Comparison of ENCODE assay signal across 17 mouse cellular contexts in the genomic region with DNA sequence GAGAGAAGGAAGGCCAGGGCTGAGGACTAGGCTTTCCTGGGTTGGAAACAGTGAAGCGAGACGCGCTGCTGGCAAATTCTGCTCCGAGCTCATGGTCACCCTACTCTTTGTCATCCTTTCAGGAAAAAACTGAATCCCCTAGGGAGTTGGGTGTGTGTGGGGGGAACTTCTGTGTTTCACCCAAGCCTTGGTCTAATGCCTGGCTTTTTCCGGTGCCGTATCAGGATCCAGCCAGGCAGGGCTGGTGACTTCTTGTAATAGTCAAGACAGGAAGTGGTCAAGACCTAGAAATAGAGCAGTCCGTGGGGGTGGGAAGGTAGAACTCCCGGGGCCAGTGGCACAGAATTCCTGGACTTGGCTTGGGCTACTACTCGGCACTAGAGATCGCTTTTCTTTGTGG. TPM values are rescaled to one million over a fixed set of nuclear protein-coding genes. Genes with fewer than 3 reads are reported as not detected.
A peak's percentile ranks its signal among the peaks of the same experiment; 100 is the strongest.
DNase-seq lines count a peak whose midpoint lies in the region; ATAC-seq lines count a peak whose summit lies in the region.
"Had no signal": no experiment of that assay in that cellular context is flagged by ENCODE, and none has a peak within 500 bp of the region (broad histone marks: within the 10 kb centered on the region; RNA-seq: fewer than 3 reads in every experiment).

No protein-coding gene starts in this region.

- no peak for ATAC-seq in heart, embryonic 11.5 days (replicated peaks; ENCODE audit: insufficient number of reproducible peaks, low FRiP score, low TSS enrichment)
- ATAC-seq in neutrophil, adult 5-6 weeks (ENCODE audit: extremely low read depth, insufficient number of reproducible peaks, low FRiP score, poor library complexity, severe bottlenecking): 0 out of 2 replicates have a peak, but pooled peaks have one; percentile 9
- ATAC-seq: forebrain, embryonic 16.5 days; intestine, postnatal 0 days had no signal

- no peak overlapping the region for H3K4me3 ChIP-seq in heart, embryonic 10.5 days
- no peak overlapping the region for H3K4me3 ChIP-seq in heart, embryonic 11.5 days (ENCODE audit: low read depth, low read length)
- H3K4me3 ChIP-seq: hindbrain, embryonic 10.5 days had no signal

- DNase-seq in heart, embryonic 10.5 days (ENCODE audit: low spot score): no peak
- DNase-seq in layer of hippocampus, adult 11-12 months (ENCODE audit: low spot score): peak; percentile 37
- no peak for DNase-seq in layer of hippocampus, postnatal 25 days (ENCODE audit: extremely low spot score in 1 of 2, low spot score in 1 of 2)
- DNase-seq in liver (peak; percentile 26), MN1 (ENCODE audit: low spot score) (no peak)
- DNase-seq in thymus, postnatal 4 days: no peak
- DNase-seq: adrenal gland, postnatal 14 days; cerebellum, postnatal 14 days; gastrocnemius, postnatal 10 days; right cerebral cortex, postnatal 25 days; thymus, postnatal 25 days had no signal

- H3K4me2 ChIP-seq in heart, embryonic 11.5 days: no peak overlapping the region

- peak overlapping the region; percentile 47 for H3K27ac ChIP-seq in heart, embryonic 10.5 days
- H3K27ac ChIP-seq in heart, embryonic 11.5 days (ENCODE audit: low read depth, low read length): no peak overlapping the region
- H3K27ac ChIP-seq: hindbrain, embryonic 10.5 days; liver, embryonic 14.5 days had no signal

- H3K9me3 ChIP-seq in heart, embryonic 10.5 days: no peaks in the 10 kb centered on the region
- no peaks in the 10 kb centered on the region for H3K9me3 ChIP-seq in heart, embryonic 11.5 days (replicated peaks; ENCODE audit: control insufficient read depth, low read length)
- H3K9me3 ChIP-seq: hindbrain, embryonic 10.5 days had no signal

- 59% methylated on average over 10 of the region's 10 CpGs for WGBS in heart, embryonic 10.5 days
- WGBS in heart, embryonic 11.5 days (ENCODE audit: insufficient replicate concordance): 55% methylated on average over 10 of the region's 10 CpGs

- H3K9ac ChIP-seq in heart, embryonic 11.5 days (ENCODE audit: low read depth, low read length): no peak overlapping the region
- H3K9ac ChIP-seq: liver, embryonic 14.5 days had no signal

- H3K4me1 ChIP-seq in heart, embryonic 10.5 days: peaks cover 9% of the 10 kb centered on the region
- peaks cover 5% of the 10 kb centered on the region; the same call in 1 of the 2 replicates for H3K4me1 ChIP-seq in heart, embryonic 11.5 days (ENCODE audit: control insufficient read depth, insufficient read depth, low read length)

- no peaks in the 10 kb centered on the region for H3K36me3 ChIP-seq in heart, embryonic 10.5 days
- H3K36me3 ChIP-seq in heart, embryonic 11.5 days (ENCODE audit: control insufficient read depth, insufficient read depth, low read length): no peaks in the 10 kb centered on the region
- H3K36me3 ChIP-seq: hindbrain, embryonic 10.5 days had no signal

- 0 out of 2 replicates have a peak, but pooled peaks cover 6% of the 10 kb centered on the region for H3K27me3 ChIP-seq in heart, embryonic 10.5 days (ENCODE audit: insufficient read depth, poor library complexity, severe bottlenecking)
- no peaks in the 10 kb centered on the region for H3K27me3 ChIP-seq in heart, embryonic 11.5 days (ENCODE audit: control insufficient read depth, insufficient read depth, low read length)

RNA-seq across cellular contexts. Expression of a gene that starts 11.4 kb away (rescaled TPM):
- polyA plus RNA-seq in heart, embryonic 10.5 days (2016; fragmentation: Nextera tagmentation; extraction: Ambion mirVana): 9.1 and 9.9 TPM in 2 replicates
- polyA plus RNA-seq in heart, embryonic 11.5 days (2014; fragmentation: Nextera tagmentation; extraction: Ambion mirVana): 3.9 and 4.6 TPM in 2 replicates
- total RNA-seq in layer of hippocampus, postnatal 25 days (2021): 1 to 10 TPM; 1.1 to 1.8 TPM
- total RNA-seq in neutrophil, adult 5-6 weeks (2017): 27.5 and 29.2 TPM in 2 replicates

RNA-seq across cellular contexts. Expression of a gene that starts 45.9 kb away (rescaled TPM):
- polyA plus RNA-seq in heart, embryonic 10.5 days (2016; fragmentation: Nextera tagmentation; extraction: Ambion mirVana): 1,777 and 2,791 TPM in 2 replicates
- 3,018 and 3,194 TPM in 2 replicates for polyA plus RNA-seq in heart, embryonic 11.5 days (2014; fragmentation: Nextera tagmentation; extraction: Ambion mirVana)
- total RNA-seq in layer of hippocampus, postnatal 25 days (2021): 1 to 10 TPM; 2.3 to 3.9 TPM
- 3.8 and 5.7 TPM in 2 replicates for total RNA-seq in neutrophil, adult 5-6 weeks (2017)

RNA-seq across cellular contexts. Expression of a gene that starts 45.9 kb away (rescaled TPM):
- polyA plus RNA-seq in heart, embryonic 10.5 days (2016; fragmentation: Nextera tagmentation; extraction: Ambion mirVana): 39.0 and 39.8 TPM in 2 replicates
- polyA plus RNA-seq in heart, embryonic 11.5 days (2014; fragmentation: Nextera tagmentation; extraction: Ambion mirVana): 34.4 and 44.6 TPM in 2 replicates
- 10 to 100 TPM; 58.1 to 63.2 TPM for total RNA-seq in layer of hippocampus, postnatal 25 days (2021)
- total RNA-seq in neutrophil, adult 5-6 weeks (2017): 28.5 and 39.0 TPM in 2 replicates

Comparison
In these comparisons a context has a peak if more than half of its experiments do, and no peak if none do; other contexts are left out.
1. DNase-seq: peak in layer of hippocampus, adult 11-12 months (single experiment) and liver (single experiment); none in heart, embryonic 10.5 days (single experiment), layer of hippocampus, postnatal 25 days (0 of 2), MN1 (single experiment) and thymus, postnatal 4 days (single experiment).
2. RNA of a gene that starts 11.4 kb away (total RNA-seq): 27.5 to 29.2 TPM in neutrophil, adult 5-6 weeks; 1.1 to 1.8 TPM in layer of hippocampus, postnatal 25 days; every median in the first group is over 10 times any median in the second.